Mouse (Mus musculus) neural tube, embryonic 12.5 days (tissue): ENCODE results near the gene 1700020L24Rik. TPM values are rescaled to one million over a fixed set of nuclear protein-coding genes. Genes with fewer than 3 reads are reported as not detected.

Experiments
- ATAC-seq: fragments of 200-750 bp; cut with Nextera tagmentation; 2 replicates; pipeline ENCODE4 v1.8.0; 2017; ENCODE audit warnings: low read depth, mild to moderate bottlenecking, moderate TSS enrichment, moderate library complexity; ENCODE audit not compliant: low FRiP score
- H3K27ac ChIP-seq: fragments of 300-500 bp; sonication (generic); 2 replicates; pipeline ENCODE4 v1.5.1; 2016
- H3K27me3 ChIP-seq: fragments of 300-500 bp; sonication (generic); replicated peaks from 2 replicates; pipeline ENCODE4 v1.6.1; 2016; ENCODE audit warnings: mild to moderate bottlenecking
- H3K36me3 ChIP-seq: fragments of 300-500 bp; sonication (generic); 2 replicates; pipeline ENCODE4 v1.6.1; 2016; ENCODE audit warnings: mild to moderate bottlenecking
- H3K4me1 ChIP-seq: fragments of 300-500 bp; sonication (generic); 2 replicates; pipeline ENCODE4 v1.6.1; 2016
- H3K4me2 ChIP-seq: fragments of 300-500 bp; sonication (generic); replicated peaks from 2 replicates; pipeline ENCODE4 v1.6.1; 2016; ENCODE audit warnings: mild to moderate bottlenecking
- H3K4me3 ChIP-seq: fragments of 300-500 bp; sonication (generic); 2 replicates; pipeline ENCODE4 v1.5.1; 2016
- H3K9ac ChIP-seq: fragments of 300-500 bp; sonication (generic); 2 replicates; pipeline ENCODE4 v1.6.1; 2016; ENCODE audit warnings: mild to moderate bottlenecking
- H3K9me3 ChIP-seq: fragments of 300-500 bp; sonication (generic); 2 replicates; pipeline ENCODE4 v1.6.1; 2016; ENCODE audit warnings: mild to moderate bottlenecking
- WGBS: fragments of 180-500 bp; shearing (Covaris S2); methylation state at CpG from one replicate; pipeline ENCODE4 v1.1.7; 2016; 5-methylcytosine and 5-hydroxymethylcytosine counted together
- polyA plus RNA-seq: library from polyadenylated mRNA; unstranded; fragments of >200 nt; fragmentation: Nextera tagmentation; extraction: Ambion mirVana; gene quantifications from 2 replicates; pipeline ENCODE4 v1.2.1, GENCODE M21; 2016

1700020L24Rik gene
- polyA plus RNA-seq, 1 experiment from 2014 or later, result 0.76 TPM

GRCm38 (mm10) chr11:83442596-83443267 lies 5.3 kb downstream of the 1700020L24Rik start:
- 0 out of 2 replicates have a peak overlapping the region, but pooled peaks have one; percentile 3 for H3K9ac ChIP-seq
- H3K4me1 ChIP-seq, result peaks cover 2% of the 10 kb centered on the region; the same call in 1 of the 2 replicates
- peak overlapping the region; percentile 50 for H3K4me2 ChIP-seq
- no peak overlapping the region for H3K4me3 ChIP-seq
- H3K27ac ChIP-seq, result no peak overlapping the region
- ATAC-seq, result no peak
- peaks cover 64% of the 10 kb centered on the region for H3K27me3 ChIP-seq
- no peaks in the 10 kb centered on the region for H3K36me3 ChIP-seq
- no peaks in the 10 kb centered on the region for H3K9me3 ChIP-seq
- WGBS, result 11% methylated on average over 29 of the region's 29 CpGs

GRCm38 (mm10) chr11:83443824-83444223 lies 6.3 kb downstream of the 1700020L24Rik start:
- WGBS, result 7% methylated on average over 7 of the region's 7 CpGs

GRCm38 (mm10) chr11:83445001-83445400 lies 7.5 kb downstream of the 1700020L24Rik start:
- 27% methylated on average over 19 of the region's 19 CpGs for WGBS
- H3K36me3 ChIP-seq, result no peaks in the 10 kb centered on the region
- H3K27ac ChIP-seq, result no peak overlapping the region
- H3K27me3 ChIP-seq, result peaks cover 64% of the 10 kb centered on the region
- peaks cover 17% of the 10 kb centered on the region for H3K4me1 ChIP-seq
- peak overlapping the region; percentile 44; the same call in 1 of the 2 replicates for H3K4me2 ChIP-seq
- peak overlapping the region; percentile 10; the same call in 1 of the 2 replicates for H3K4me3 ChIP-seq
- no peaks in the 10 kb centered on the region for H3K9me3 ChIP-seq
- no peak overlapping the region for H3K9ac ChIP-seq
- no peak for ATAC-seq

More at GRCm38 (mm10) chr11:83443824-83444223, 6.3 kb downstream of the 1700020L24Rik start:
- no peak for ATAC-seq
- Histone ChIP-seq H3K27me3 (peaks cover 64% of the 10 kb centered on the region), H3K4me1 (peaks cover 9% of the 10 kb centered on the region), H3K4me2 (no peak overlapping the region), H3K9ac (no peak overlapping the region), H3K36me3 (no peaks in the 10 kb centered on the region), H3K9me3 (no peaks in the 10 kb centered on the region), H3K4me3 (no peak overlapping the region), H3K27ac (no peak overlapping the region)

- Histone ChIP-seq H3K4me1 (peaks cover 17% of the 10 kb centered on the region), H3K9ac (no peak overlapping the region), H3K36me3 (no peaks in the 10 kb centered on the region), H3K27ac (no peak overlapping the region), H3K4me2 (no peak overlapping the region), H3K27me3 (peaks cover 46% of the 10 kb centered on the region), H3K4me3 (no peak overlapping the region), H3K9me3 (no peaks in the 10 kb centered on the region)
- ATAC-seq, result no peak
- 72% methylated on average over 10 of the region's 10 CpGs for WGBS
These were observed 10.1 kb downstream of the 1700020L24Rik start for GRCm38 (mm10) chr11:83447612-83448011.

- Histone ChIP-seq H3K9ac (no peak overlapping the region), H3K4me1 (peaks cover 17% of the 10 kb centered on the region), H3K4me3 (no peak overlapping the region), H3K27ac (no peak overlapping the region), H3K9me3 (no peaks in the 10 kb centered on the region), H3K4me2 (no peak overlapping the region), H3K36me3 (no peaks in the 10 kb centered on the region), H3K27me3 (peaks cover 40% of the 10 kb centered on the region)
- 46% methylated on average over 16 of the region's 16 CpGs for WGBS
- ATAC-seq, result no peak
These were observed 10.8 kb downstream of the 1700020L24Rik start for GRCm38 (mm10) chr11:83448021-83448926.

GRCm38 (mm10) chr11:83448927-83449236 lies 11.4 kb downstream of the 1700020L24Rik start:
- Histone ChIP-seq H3K4me1 (peaks cover 17% of the 10 kb centered on the region), H3K9me3 (no peaks in the 10 kb centered on the region), H3K9ac (no peak overlapping the region), H3K4me3 (no peak overlapping the region), H3K27me3 (peaks cover 34% of the 10 kb centered on the region), H3K4me2 (no peak overlapping the region), H3K36me3 (no peaks in the 10 kb centered on the region), H3K27ac (no peak overlapping the region)
- no peak for ATAC-seq

- no peak overlapping the region for H3K4me2 ChIP-seq
- H3K36me3 ChIP-seq, result no peaks in the 10 kb centered on the region
- no peak overlapping the region for H3K4me3 ChIP-seq
- no peak overlapping the region for H3K9ac ChIP-seq
- no peak for ATAC-seq
- no peak overlapping the region for H3K27ac ChIP-seq
- H3K9me3 ChIP-seq, result no peaks in the 10 kb centered on the region
- peaks cover 17% of the 10 kb centered on the region for H3K4me1 ChIP-seq
- 45% methylated on average over 4 of the region's 4 CpGs for WGBS
- peaks cover 29% of the 10 kb centered on the region for H3K27me3 ChIP-seq
These were observed 11.8 kb downstream of the 1700020L24Rik start for GRCm38 (mm10) chr11:83449298-83449697.

- peaks cover 17% of the 10 kb centered on the region for H3K4me1 ChIP-seq
- H3K36me3 ChIP-seq, result no peaks in the 10 kb centered on the region
- H3K4me3 ChIP-seq, result no peak overlapping the region
- no peak overlapping the region for H3K9ac ChIP-seq
- WGBS, result 52% methylated on average over 1 of the region's 1 CpGs
- no peak for ATAC-seq
- H3K4me2 ChIP-seq, result no peak overlapping the region
- no peaks in the 10 kb centered on the region for H3K9me3 ChIP-seq
- no peak overlapping the region for H3K27ac ChIP-seq
- peaks cover 17% of the 10 kb centered on the region for H3K27me3 ChIP-seq
These were observed 13.1 kb downstream of the 1700020L24Rik start for GRCm38 (mm10) chr11:83450550-83450949.

GRCm38 (mm10) chr11:83451281-83451680 lies 13.8 kb downstream of the 1700020L24Rik start:
- Histone ChIP-seq H3K36me3 (no peaks in the 10 kb centered on the region), H3K4me1 (peaks cover 17% of the 10 kb centered on the region), H3K9me3 (no peaks in the 10 kb centered on the region), H3K4me2 (no peak overlapping the region), H3K27me3 (peaks cover 13% of the 10 kb centered on the region; the same call in 1 of the 2 replicates), H3K9ac (no peak overlapping the region), H3K4me3 (no peak overlapping the region), H3K27ac (no peak overlapping the region)
- no peak for ATAC-seq
- 86% methylated on average over 10 of the region's 10 CpGs for whole genome bisulfite sequencing

GRCm38 (mm10) chr11:83454548-83454947 lies 17.1 kb downstream of the 1700020L24Rik start:
- Histone ChIP-seq H3K4me1 (peaks cover 5% of the 10 kb centered on the region), H3K27ac (no peak overlapping the region), H3K27me3 (no peaks in the 10 kb centered on the region), H3K36me3 (no peaks in the 10 kb centered on the region), H3K4me2 (no peak overlapping the region), H3K9me3 (no peaks in the 10 kb centered on the region), H3K9ac (no peak overlapping the region), H3K4me3 (no peak overlapping the region)
- ATAC-seq, result no peak
- WGBS, result 15% methylated on average over 4 of the region's 4 CpGs

- Histone ChIP-seq H3K4me3 (no peak overlapping the region), H3K36me3 (no peaks in the 10 kb centered on the region), H3K4me2 (no peak overlapping the region), H3K9me3 (no peaks in the 10 kb centered on the region), H3K27me3 (0 out of 2 replicates have a peak, but pooled peaks cover 3% of the 10 kb centered on the region), H3K4me1 (peaks cover 4% of the 10 kb centered on the region; the same call in 1 of the 2 replicates), H3K9ac (no peak overlapping the region), H3K27ac (no peak overlapping the region)
- ATAC-seq, result no peak
- 71% methylated on average over 3 of the region's 3 CpGs for WGBS
These were observed 18.1 kb downstream of the 1700020L24Rik start for GRCm38 (mm10) chr11:83455608-83456007.

GRCm38 (mm10) chr11:83457257-83457656 lies 19.8 kb downstream of the 1700020L24Rik start:
- 32% methylated on average over 7 of the region's 7 CpGs for WGBS
- no peak overlapping the region for H3K9ac ChIP-seq
- H3K4me2 ChIP-seq, result no peak overlapping the region
- no peak overlapping the region for H3K27ac ChIP-seq
- H3K36me3 ChIP-seq, result no peaks in the 10 kb centered on the region
- peaks cover 4% of the 10 kb centered on the region; the same call in 1 of the 2 replicates for H3K4me1 ChIP-seq
- no peak overlapping the region for H3K4me3 ChIP-seq
- no peak for ATAC-seq
- H3K9me3 ChIP-seq, result no peaks in the 10 kb centered on the region
- peaks cover 16% of the 10 kb centered on the region for H3K27me3 ChIP-seq
